Mouse (Mus musculus): ENCODE results near the gene Esam.
A peak's percentile ranks its signal among the peaks of the same experiment; 100 is the strongest.

Esam gene

GRCm38 (mm10) chr9:37530888-37531705 lies 3.2 kb downstream of the Esam start:
- DNase-seq = no peak

- no peak for DNase-seq
These were observed 9.0 kb downstream of the Esam start for GRCm38 (mm10) chr9:37536851-37537250.

GRCm38 (mm10) chr9:37537658-37538250 lies 9.9 kb downstream of the Esam start:
- no peak for DNase-seq

- no peak for DNase-seq
These were observed 11.5 kb downstream of the Esam start, which contains the start of gene Vsig2 for GRCm38 (mm10) chr9:37539170-37540025. Gene Vsig2 (plus strand): TSS chr9:37539255.

- no peak for DNase-seq
These were observed 12.3 kb downstream of the Esam start for GRCm38 (mm10) chr9:37540226-37540625.

- DNase-seq = no peak
These were observed 13.1 kb downstream of the Esam start for GRCm38 (mm10) chr9:37540701-37541575.

- no peak for DNase-seq
These were observed 14.2 kb downstream of the Esam start for GRCm38 (mm10) chr9:37541851-37542642.

- DNase-seq = no peak
These were observed 16.1 kb downstream of the Esam start for GRCm38 (mm10) chr9:37543869-37544440.

GRCm38 (mm10) chr9:37544447-37545165 lies 16.7 kb downstream of the Esam start:
- peak; percentile 67 for DNase-seq

- no peak for DNase-seq
These were observed 17.3 kb downstream of the Esam start for GRCm38 (mm10) chr9:37545166-37545610.

GRCm38 (mm10) chr9:37545847-37546452 lies 18.1 kb downstream of the Esam start:
- no peak for DNase-seq

- no peak for DNase-seq
These were observed 19.0 kb downstream of the Esam start for GRCm38 (mm10) chr9:37546889-37547288.

- no peak for DNase-seq
These were observed 22.6 kb downstream of the Esam start for GRCm38 (mm10) chr9:37550435-37550834.

- DNase-seq = no peak
These were observed 24.1 kb downstream of the Esam start for GRCm38 (mm10) chr9:37551751-37552531.

GRCm38 (mm10) chr9:37552536-37553293 lies 24.8 kb downstream of the Esam start, which contains the start of gene Nrgn:
Gene Nrgn (minus strand): TSS chr9:37552904.
- peak; percentile 70 for DNase-seq

GRCm38 (mm10) chr9:37554279-37554678 lies 26.4 kb downstream of the Esam start:
- DNase-seq = no peak

- DNase-seq = no peak
These were observed 27.2 kb downstream of the Esam start, which contains the start of gene Siae for GRCm38 (mm10) chr9:37554838-37555748. Gene Siae (plus strand): TSS chr9:37555698.

All from thymus, postnatal 25 days (tissue).